Mouse (Mus musculus) gastrocnemius, postnatal 25 days (tissue): ENCODE data around the gene Fryl. TPM values are rescaled to one million over a fixed set of nuclear protein-coding genes. Genes with fewer than 3 reads are reported as not detected.

Source experiments
- DNase-seq: peaks from one replicate; pipeline ENCODE4 v3.0.0; 2022
- total RNA-seq, 2 experiments: library from RNA; stranded (reverse); gene quantifications; 1 replicate in 1 of 2; 2 replicates in 1 of 2; pipeline ENCODE4 v1.2.3; 2021

Fryl gene
- total RNA-seq, 2 experiments from 2014 or later, result 14.6 to 15.2 TPM

DNA sequence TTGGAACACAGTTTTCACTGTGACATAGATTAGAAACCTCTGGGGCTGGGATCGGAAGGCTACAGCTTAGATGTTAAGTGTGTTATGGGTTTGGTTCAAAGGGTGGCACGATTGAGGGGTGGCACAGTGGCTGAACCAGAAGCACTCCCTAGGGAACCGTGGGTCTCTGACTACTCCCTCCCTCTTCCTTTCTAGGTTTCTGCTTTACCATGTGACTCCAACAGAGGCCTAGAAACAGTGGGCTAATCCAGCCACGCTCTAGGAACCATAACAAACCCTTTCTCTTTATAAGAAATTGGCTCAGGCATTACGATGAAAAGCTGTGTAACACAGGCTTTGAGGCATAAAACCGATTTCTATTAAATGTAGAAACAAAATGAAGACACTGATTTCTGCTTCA is 98.9 kb downstream of the Fryl start:
- no peak for DNase-seq

DNA sequence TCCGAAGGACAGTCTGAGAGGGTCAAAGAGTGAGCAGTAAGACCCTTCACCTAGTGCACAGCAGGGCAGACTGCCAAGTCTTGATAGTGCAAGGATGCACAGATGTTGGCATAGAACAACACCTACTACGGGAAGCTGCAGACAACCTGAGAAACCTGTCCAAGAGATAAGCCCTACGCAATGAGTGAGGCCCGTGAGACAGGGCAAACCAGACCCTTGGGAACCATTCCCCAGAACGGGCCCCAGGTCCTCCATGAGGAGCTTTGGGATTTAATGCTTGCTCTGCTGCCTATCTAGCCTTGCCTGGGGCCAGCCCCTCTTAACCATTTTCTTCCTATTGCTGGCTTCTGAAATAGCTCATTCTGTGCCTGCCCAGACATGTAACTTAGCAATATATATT is 99.4 kb downstream of the Fryl start:
- DNase-seq, result no peak

DNA sequence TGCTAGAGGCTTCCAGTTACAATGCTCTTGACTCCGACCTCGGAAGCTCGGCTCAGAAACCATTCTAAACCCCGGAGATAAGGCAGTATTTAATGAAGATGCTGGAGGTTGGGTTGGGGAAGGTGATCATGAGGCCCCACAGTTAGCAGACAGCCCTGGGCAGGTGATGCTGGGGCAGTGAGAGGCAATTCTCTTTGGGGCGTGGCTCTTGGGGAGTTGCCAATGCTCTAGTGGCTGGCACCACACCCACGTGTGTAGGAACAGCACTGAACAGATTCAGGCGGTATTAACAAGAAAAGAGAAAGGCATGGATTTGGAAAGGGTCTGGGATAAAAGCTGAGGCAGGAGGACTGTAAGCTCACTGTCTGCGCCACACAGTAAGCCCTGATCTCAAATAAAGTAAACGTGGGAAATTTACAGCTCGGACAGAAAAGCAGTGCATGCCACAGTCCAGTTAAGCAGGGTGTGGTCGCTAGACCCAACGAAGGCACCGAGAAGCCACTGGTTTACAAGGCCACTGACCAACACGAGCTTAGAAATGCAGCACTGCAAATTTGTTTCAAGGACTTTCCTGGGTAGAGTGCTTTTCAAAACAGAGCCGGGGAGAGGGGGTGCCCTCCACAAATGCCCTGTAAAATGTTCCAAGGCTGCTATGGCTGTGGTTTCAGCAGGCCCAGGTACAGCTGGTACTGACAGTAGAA is 100.0 kb downstream of the Fryl start:
- DNase-seq, result no peak

DNA sequence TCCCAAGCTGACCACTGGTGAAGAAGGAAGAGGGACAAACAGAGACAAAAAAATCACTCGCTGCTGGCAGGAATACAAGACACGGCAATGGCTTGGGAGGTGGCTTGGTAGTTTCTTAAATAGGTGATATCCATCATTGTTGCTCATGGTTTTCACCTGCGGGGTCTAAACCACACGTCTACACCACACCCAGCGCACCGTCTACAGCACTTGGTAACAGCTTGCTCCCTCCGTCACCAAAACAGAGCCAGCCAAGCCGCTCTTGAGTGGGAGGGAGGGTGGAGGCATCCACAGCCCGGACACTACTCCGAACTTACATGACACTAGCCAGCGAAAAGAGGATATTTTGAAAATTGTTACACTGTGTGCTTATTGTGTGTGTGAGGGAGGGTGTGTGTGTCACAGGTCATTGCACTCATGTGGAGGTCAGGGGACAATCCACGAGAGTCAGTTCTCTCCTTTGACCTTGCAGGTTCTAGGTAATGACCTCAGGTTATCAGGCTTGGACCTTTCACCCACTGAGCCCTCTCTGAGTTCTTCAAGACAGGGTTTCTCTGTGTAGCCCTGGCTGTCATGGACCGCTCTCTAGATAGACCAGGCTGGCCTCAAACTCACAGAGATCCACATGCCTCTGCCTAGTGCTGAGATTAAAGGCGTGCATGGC is 102.5 kb downstream of the Fryl start:
- no peak for DNase-seq

DNA sequence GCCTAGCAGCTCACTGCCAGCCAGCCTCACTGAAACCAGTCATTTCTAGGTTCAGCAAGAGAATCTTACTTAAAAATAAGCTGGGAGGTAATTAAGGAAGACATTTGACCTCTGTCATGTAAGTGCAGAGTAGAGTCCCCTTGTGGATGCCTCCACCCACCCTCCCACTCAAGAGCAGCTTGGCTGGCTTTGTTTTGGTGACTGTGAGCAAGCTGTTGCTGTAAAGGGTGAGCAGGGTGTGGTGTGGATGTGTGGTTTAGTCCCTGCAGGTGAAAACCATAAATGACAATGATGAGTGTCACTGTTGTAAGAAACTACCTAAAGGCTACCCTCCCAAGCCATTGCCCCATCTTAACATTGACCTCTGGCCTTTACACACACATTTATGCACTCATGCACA is 104.2 kb downstream of the Fryl start:
- DNase-seq, result no peak

DNA sequence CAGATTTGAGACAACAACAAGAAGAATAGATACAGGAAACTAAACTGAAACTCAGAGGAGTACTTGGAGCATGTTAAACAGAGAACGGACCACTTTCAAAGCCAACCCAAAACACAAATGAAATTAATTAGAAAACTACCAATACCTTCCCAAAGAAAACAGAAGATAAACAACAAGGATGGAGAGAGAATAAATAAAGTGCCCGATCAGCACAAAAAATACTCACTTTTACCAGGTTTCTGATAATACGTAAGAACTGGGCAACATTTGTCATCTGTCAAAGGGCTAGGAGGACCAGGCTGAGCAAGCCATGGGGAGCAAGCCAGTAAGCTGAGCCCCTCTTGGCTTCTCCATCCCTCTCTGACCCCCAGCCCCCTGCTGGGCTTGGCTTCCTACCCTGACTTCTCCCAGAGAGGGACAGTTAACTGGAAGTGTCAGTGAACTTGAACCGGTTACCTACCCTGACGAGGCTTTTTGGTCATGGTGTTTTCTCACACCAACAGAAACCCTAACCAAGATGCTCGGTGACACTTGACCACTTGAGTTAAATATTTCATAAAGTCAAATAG is 105.5 kb downstream of the Fryl start:
- DNase-seq, result no peak

DNA sequence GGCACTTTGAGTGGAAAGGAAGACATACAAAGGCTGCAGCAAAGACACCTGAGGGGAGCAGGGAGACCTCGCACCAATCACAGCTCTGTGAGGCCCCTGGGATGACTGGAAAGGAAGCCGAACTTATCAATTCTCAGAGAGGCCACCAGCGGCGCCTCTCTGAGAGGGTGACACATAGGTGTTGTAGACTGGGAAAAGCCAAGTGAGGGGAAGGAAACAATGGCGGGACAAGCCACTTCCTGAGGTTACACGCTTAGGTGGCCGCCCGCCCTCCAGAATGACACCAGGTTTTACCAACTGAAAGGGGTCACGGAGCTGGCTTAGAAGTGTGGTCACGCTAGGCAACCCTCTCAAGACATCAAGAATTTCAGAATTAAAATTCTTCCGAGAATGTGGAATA is 111.4 kb downstream of the Fryl start:
- DNase-seq, result no peak

DNA sequence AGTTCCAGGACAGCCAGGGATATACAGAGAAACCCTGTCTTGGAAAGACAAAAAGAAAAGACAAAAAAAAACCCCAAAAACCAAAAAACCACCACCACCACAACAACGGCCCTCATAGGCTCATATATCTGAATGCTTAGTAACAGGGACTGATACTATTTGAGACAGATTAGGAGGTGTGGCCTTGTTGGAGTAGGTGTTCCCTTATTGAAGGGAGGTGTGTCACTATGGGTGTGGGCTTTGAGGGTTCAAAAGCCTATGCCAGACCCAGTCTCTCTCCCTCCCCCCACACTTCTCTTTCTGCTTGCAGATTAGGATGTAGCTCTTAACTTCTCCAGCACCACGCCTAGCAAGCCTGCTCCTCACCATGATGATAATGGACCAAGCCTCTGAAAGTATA is 114.7 kb downstream of the Fryl start:
- DNase-seq, result no peak

DNA sequence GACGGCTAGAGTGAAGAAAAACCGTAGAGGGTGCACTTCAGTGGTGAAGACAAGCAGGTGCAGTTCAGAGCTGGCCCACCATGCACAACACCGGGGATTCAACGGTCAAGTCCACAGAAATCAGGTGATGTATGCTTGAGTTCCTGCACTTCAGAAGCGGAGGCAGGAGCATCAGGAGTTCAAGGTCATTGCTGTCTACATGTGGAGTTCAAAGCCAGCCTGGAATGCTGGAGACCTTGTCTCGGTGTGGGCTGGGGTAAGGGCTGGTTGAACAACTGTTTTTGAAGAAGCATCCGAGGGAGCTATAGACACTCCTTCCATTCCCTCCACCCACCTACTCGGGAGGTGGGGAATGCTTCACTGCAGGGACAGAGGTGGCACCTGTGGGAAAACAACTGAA is 115.3 kb downstream of the Fryl start:
- DNase-seq, result no peak

DNA sequence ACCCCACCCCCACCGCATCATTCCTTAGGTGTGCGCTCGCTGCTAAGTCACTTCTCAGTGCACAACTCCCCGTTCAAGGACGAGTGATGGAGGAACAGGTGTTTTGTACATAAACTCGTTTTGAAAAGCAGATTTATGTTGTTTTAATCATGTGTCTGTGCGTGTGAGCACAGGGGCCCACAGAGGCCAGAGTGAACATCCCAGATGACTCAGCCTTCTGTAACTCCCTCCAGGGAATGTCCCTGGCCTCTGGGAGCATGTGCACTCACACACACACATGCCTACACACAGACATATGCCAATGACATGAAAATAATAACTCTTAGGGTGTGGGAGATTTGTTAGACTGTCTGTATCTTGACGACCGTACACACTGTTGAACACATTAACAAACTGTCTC is 118.9 kb downstream of the Fryl start:
- no peak for DNase-seq

DNA sequence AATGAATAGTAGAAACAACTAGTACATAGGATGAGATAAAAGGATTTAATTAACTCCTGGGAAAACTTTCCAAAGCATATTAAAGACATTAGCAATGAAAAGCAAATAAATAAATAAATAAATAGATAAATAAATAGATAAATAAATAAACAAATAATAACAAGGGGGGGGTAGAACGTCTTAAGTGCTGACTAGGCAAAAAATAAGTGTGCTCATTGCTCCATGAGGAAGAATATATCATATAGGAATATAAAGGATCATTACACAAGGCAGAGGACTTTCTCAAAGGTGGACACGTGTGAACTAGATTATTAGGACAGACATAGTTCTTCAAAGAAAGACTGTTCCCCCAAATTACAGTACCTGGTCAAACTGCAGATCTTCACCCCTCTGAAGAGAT is 120.5 kb downstream of the Fryl start:
- no peak for DNase-seq

DNA sequence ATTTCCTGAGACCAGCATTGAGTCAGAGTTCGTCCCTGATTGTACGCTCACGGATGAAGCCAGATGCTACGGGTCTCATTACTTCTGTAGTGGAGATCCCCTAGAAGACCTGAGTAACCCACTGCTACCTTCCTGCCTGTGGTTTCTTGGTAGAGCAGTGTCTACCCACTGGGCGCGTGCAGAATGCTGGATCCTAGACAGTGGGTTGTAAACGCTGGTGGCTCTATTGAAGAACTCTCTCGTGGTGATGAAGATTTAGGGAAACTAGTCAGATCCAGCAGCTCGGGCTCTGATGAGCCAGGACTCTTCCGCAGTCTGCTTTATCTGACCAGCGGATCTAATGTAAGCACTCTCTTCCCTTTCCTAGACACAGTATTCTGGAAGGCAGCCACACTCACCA is 121.3 kb downstream of the Fryl start:
- DNase-seq, result no peak

DNA sequence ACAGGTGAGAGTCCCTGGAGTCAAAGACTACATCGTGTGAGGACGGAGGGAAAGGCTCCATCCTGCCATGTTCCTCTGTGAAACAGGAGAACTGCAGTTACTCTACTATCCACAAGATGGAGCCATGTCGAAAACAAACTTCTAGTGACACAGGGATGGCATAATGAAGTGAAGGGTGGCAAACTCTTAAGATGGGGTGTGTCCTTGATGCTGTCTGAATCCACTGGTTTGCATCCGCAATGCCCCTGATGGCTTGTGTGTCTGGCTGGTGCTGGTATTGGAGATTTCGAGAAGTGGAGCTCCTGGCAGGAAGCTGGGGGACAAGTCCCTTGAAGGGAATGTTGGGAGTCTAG is 122.6 kb downstream of the Fryl start:
- DNase-seq, result no peak

DNA sequence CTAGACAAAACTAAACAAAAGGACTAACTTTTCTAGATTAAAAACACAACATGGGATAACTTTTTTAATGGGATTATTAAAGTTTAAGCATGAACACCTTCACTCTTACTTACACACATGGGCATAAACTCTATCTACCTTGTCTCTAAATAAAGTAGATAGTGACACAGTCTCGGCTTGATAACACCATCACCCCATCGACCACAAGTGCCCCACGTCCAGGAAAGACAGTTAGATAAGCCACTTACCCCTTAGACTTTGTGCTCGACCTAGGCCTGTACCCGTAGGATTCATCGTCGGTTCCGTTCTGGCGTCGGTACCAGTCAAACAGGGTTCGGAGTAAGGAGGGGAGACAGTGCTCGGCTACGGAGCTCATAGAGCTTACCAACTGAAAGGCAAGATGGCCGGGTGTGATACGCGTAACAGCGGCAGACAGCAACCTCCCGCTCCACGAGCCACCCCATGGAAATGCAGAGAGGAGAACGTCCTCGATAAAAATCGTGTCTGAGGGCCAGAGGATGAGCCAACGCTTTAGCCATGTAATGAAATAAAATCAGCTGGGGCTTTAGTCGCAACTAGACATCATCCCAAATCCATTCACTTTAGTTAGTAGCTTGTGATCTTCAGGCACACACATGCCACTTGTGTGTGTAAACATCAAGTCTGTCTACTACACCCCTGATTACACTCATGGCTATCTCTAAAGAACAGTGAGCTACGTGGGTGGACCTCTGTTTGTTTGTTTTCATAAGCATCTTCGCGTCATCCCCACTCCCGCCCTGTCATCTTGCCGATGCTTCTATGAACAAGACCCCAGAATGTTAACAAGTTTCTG is 123.2 kb downstream of the Fryl start:
- no peak for DNase-seq

DNA sequence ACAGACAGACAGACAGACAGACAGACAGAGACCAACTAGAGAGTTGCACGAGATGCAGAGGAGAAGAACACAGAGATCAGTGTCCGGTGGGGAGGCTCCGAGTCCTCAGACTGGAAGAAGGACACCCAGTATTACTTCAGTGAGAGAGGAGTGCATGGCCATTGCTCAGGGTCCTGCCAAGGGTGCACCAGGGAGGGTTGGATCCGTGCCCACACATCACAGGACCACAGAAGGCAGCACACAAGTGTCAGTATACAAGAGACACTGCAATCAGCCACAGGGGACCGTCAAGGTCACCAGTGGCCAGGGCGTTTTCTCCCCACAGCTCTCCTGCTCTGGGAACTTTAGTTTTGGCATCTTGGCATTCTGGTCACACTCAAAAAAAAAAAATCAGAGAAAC is 125.4 kb downstream of the Fryl start:
- no peak for DNase-seq

DNA sequence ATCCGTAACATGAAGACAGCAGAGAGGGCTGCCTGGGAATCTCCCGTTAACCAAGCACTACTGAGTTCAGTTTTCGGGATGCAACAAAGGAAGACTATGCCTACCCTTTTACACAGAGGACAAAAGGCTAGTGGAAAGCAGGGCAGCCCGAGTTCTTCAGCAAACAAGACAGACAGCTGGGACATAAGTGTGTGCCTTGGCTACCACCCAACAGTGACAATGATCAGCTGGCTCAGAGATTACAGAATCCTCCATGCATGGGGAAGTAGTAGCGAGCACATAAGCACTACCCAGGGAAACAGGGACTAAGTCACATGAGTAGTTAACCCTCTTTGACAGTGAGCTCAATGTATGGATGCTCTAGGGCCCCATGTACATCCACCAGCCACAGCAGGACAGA is 126.5 kb downstream of the Fryl start:
- DNase-seq, result no peak

DNA sequence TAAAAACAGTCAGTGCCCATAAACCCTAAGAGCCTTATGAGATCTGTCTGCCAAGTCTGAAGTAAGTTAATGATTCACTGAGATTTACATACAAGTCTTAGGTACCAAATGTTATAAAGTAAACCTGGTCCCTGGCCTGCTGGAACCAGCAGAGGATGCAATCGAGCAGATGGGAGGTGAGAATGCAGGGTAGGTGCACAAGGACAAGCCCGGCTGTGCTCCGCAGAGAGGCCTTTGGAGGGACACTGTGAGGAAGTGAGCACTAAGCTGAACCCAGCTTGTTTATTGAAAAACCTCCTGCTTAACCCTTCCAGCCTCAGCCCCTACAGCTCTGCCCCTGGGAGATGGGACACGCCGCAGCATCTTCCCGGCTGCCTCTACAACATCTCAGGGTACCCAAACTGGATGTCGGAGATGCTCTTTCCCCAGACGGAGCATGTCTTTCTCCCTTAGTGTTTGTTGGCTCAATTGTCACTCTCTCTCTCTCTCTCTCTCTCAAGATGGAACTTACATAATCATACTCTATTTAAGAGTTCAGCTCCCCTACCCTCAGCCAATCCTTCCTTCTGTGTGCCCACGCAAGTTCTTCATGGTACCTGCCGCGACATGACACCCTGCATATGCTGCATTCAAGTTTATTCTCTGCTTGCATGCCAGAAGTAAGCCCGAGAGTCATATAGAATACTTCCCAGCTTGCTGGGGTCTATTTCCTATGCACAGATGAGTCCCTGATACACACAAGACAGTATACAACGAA is 136.3 kb downstream of the Fryl start:
- DNase-seq, result no peak

DNA sequence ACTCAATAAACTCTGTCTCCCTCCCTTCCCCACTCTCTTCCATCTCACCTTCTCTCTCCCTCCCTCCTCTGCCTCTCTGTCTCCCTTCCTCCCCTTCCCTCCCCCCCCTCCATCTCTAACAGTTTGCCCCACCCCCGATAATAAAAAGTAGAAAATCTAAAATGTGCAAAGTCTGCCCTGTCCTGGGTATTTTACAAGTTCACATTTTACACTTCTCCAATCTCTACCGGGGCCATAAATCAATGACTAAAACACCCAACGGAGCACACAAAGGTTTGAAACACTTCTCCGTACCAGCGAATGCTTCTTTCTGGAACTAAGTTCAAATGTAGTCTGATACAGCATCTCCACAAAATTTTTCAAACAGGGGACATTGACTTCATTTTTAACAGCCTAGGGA is 136.9 kb downstream of the Fryl start:
- DNase-seq, result no peak

DNA sequence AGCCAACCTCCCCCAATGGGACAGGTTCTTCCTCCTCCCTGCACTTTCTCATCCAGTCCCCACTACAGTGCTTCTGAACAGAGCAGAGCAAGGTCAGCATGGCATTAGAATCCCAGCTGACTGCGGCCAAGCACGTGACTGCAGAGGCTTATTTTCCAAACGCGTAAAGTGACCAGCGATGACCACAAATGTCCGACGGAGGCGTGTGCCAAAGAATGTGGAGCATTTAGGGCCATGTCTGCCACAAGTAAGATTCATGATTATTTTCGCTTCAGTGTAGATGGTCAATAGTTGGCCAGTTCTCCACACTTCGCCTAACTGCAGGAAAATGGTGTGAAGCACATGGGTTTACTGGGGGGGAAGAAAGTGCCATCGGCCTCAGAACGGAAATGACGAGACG is 137.6 kb downstream of the Fryl start:
- no peak for DNase-seq

DNA sequence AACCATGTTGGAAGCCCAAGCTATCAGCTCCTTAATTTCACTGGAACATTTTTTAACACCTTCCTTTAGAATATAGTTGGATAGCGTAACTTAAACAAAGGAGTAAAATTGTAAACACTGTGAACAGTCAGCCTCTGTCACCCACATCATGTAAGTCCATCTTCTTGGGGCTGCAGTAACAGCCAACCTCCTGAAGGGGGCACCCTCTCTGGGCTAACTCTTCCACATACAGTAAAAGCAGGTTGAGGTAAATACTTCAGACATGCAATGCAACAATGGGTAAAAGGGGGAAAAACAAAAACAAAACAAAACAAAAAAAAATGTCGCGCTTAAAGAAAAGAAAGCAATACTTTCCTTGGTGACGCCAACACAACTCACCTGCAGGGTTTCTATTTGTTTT is 141.5 kb downstream of the Fryl start:
- DNase-seq, result no peak

DNA sequence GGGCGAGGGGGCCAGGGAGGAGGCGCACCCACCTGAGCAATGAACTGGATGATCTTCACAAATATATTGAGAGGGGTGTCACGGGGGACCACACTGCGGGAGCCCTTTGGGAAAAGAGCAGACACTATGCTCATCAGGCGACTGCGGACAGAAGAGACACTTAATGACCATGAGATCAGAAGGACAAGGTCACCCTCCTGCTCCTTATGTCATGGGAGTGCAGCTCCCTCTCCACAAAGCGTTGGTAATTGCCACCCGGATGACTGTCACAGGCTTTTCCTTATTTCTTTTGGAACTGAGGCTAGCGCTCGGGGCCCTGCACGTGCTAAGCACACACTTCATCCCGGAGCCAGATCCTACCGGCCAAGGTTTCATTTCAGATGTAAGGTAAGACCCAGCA is 144.1 kb downstream of the Fryl start:
- no peak for DNase-seq

DNA sequence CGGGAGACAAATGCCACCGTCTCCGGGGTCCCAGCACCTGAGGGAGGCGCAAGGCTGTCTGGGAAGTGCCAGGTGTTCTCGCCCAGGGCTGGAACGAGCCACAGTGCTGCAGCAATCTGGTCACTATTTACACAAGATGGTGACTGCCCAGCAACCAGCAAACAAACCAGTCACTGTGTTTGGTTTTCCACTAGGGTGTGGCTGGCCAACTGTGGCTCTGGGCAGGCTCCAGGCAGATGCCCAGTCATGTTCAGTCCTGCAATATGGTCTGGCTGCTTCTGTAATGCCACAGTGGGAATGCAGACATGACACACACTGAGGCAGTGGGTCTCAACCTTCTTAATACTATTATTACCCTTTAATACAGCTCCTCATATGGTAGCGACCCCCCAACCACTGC is 152.8 kb downstream of the Fryl start:
- DNase-seq, result no peak
